Mouse (Mus musculus): ENCODE results near the gene Myo15. TPM values are rescaled to one million over a fixed set of nuclear protein-coding genes. Genes with fewer than 3 reads are reported as not detected.
A peak's percentile ranks its signal among the peaks of the same experiment; 100 is the strongest.

Myo15 gene
- polyA plus RNA-seq, 1 experiment from 2014 or later, result 0.02 TPM

DNA sequence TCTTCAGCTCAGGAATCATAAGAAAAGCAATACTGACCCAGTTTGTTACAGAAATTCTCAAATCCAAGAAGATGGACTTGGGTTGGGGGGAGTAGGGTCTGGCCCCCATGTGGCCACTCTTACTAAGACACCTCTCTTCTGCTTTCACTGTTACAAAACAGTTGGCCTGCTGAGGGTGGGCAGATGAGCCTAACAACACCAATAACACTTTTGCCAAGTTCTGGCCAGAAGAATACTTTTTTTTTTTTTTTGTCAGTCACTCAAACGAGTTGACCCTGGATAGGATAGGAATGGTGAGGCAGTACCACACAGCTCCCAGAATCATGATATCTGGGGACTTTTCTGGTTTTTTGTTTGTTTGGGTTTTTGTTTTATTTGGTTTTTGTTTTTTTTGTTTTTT is 42.8 kb downstream of the Myo15 start:
- 81% methylated on average over 1 of the region's 1 CpGs for WGBS
- Histone ChIP-seq H3K27me3 (ENCODE audit: poor library complexity, severe bottlenecking) (peaks cover 46% of the 10 kb centered on the region), H3K4me3 (no peak overlapping the region), H3K27ac (no peak overlapping the region), H3K36me3 (replicated peaks) (no peaks in the 10 kb centered on the region), H3K9me3 (no peaks in the 10 kb centered on the region), H3K4me1 (peaks cover 24% of the 10 kb centered on the region)
- DNase-seq (ENCODE audit: extremely low spot score, low spot score), result no peak

DNA sequence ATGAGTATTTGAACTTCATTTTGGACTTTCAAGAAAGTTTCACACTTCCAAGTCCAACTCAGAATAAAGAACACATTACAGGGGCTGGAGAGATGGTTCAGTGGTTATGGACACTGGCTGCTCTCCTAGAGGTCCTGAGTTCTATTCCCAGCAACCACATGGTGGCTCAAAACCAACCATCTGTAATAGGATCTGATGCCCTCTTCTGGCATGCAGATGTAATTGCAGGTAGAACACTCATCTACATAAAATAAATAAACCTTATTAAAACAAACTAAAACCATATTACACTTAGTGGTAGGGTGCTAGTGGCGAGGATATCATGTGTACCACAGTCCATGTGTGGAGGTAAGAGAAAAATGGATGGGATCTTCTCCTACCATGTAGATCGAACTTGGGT is 43.4 kb downstream of the Myo15 start:
- DNase-seq (ENCODE audit: extremely low spot score, low spot score), result no peak
- Histone ChIP-seq H3K9me3 (no peaks in the 10 kb centered on the region), H3K4me3 (no peak overlapping the region), H3K27me3 (ENCODE audit: poor library complexity, severe bottlenecking) (peaks cover 40% of the 10 kb centered on the region), H3K36me3 (replicated peaks) (no peaks in the 10 kb centered on the region), H3K4me1 (peaks cover 24% of the 10 kb centered on the region), H3K27ac (no peak overlapping the region)
- WGBS, result 79% methylated on average over 2 of the region's 2 CpGs

DNA sequence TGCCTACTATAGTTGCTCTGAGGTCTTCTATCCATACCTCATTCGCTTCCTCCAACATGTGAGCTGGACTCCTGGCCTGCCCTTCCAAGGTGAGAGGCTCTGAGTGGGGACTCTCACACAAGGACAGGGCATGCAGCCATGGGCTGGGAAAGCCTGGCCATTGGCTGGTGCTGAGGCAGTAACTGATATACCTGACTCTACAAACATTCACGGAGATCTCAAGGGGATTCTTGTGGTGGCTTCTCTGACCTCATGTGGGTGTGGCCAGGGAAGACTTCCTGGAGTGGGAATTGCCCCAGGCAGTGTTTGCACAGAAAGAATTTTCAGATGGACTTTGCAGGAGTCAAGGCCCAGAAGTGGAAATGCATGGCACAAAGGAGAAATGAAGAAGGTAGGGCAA is 45.8 kb downstream of the Myo15 start:
- H3K4me3 ChIP-seq, result no peak overlapping the region
- 69% methylated on average over 2 of the region's 2 CpGs for WGBS
- H3K9me3 ChIP-seq, result no peaks in the 10 kb centered on the region
- H3K27me3 ChIP-seq (ENCODE audit: poor library complexity, severe bottlenecking), result peaks cover 17% of the 10 kb centered on the region
- H3K36me3 ChIP-seq (replicated peaks), result no peaks in the 10 kb centered on the region
- no peak for DNase-seq (ENCODE audit: extremely low spot score, low spot score)
- H3K4me1 ChIP-seq, result peaks cover 7% of the 10 kb centered on the region
- no peak overlapping the region for H3K27ac ChIP-seq

DNA sequence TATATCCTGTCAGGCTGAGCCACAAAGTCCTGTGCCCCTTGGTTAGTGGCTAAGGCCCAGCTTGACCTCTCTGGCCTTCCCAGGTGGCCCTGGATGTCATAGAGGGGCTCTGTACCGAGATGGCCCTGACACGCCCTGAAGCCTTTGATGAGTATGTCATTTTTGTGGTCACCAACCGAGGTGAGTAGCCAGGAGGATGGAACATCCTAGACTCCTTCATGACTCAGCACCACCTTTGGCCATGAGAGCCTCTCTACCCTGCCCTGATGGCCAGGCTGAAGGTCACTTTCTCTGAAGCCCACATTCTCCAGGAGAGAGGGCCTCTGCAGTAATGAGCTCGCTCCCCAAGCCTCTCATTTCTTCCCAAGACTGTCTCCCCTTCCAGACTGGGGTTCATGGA is 49.2 kb downstream of the Myo15 start:
- H3K27ac ChIP-seq, result no peak overlapping the region
- H3K4me3 ChIP-seq, result no peak overlapping the region
- WGBS, result 78% methylated on average over 4 of the region's 4 CpGs
- peaks cover 7% of the 10 kb centered on the region; the same call in 1 of the 2 replicates for H3K4me1 ChIP-seq
- no peaks in the 10 kb centered on the region for H3K27me3 ChIP-seq (ENCODE audit: poor library complexity, severe bottlenecking)
- no peak for DNase-seq (ENCODE audit: extremely low spot score, low spot score)
- H3K36me3 ChIP-seq (replicated peaks), result no peaks in the 10 kb centered on the region
- no peaks in the 10 kb centered on the region for H3K9me3 ChIP-seq

DNA sequence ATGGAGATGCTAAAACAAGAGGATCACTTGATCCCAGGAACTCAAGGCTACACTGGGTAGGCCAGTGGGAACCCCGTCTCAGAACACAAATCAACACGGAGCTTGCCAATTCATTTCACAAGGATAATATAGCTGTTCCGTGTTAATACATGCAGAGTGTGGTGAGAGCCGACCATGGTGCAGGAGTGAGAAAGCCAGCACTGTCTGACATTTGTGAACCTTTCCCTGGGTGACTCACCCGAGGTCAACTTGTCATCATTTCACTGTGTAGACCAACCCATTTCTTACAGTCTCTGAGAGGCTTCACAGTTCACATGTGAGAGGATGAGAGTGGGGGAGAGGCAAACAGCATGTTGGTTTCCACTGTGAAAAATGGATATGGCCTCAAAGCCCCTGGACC is 52.9 kb downstream of the Myo15 start:
- no peak for DNase-seq (ENCODE audit: extremely low spot score, low spot score)
- Histone ChIP-seq H3K27me3 (ENCODE audit: poor library complexity, severe bottlenecking) (no peaks in the 10 kb centered on the region), H3K36me3 (replicated peaks) (no peaks in the 10 kb centered on the region), H3K4me1 (no peaks in the 10 kb centered on the region), H3K4me3 (no peak overlapping the region), H3K27ac (no peak overlapping the region), H3K9me3 (no peaks in the 10 kb centered on the region)
- 72% methylated on average over 5 of the region's 5 CpGs for WGBS

DNA sequence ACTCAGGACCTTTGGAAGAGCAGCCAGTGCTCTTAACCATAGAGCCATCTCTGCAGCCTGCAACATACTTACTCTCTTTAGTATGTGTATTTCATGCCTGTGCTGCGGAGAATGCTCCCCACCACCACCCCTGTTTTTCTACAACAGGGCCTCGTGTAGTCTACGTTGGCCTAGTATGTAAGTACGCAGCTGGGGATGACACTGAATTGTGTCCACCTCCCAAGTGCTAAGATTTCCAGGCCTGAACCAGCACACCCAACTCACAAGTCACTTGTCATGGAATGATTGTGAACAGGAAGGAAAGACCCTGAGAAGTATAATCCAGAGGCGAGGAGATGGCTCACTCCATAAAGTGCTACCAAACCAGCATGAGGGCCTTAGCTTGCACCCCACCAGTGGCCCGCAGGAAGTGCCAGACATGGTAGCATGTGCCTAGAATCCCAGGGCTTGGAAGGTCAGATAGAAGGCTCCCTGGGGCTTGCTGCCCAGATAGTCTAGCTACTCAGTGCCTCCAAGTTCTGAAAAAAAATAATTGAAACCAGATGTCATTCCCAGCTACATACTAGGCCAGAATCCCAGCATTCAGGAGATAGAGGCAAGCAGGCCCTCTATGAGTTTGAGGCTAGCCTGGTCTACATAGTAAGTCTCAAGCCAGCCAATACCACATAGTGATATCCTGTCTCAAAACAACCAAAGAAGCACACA is 53.7 kb downstream of the Myo15 start:
- DNase-seq (ENCODE audit: extremely low spot score, low spot score), result no peak
- H3K27me3 ChIP-seq (ENCODE audit: poor library complexity, severe bottlenecking), result no peaks in the 10 kb centered on the region
- 92% methylated on average over 6 of the region's 6 CpGs for WGBS
- H3K36me3 ChIP-seq (replicated peaks), result no peaks in the 10 kb centered on the region
- H3K4me3 ChIP-seq, result no peak overlapping the region
- H3K9me3 ChIP-seq, result no peaks in the 10 kb centered on the region
- H3K27ac ChIP-seq, result no peak overlapping the region
- H3K4me1 ChIP-seq, result no peaks in the 10 kb centered on the region

DNA sequence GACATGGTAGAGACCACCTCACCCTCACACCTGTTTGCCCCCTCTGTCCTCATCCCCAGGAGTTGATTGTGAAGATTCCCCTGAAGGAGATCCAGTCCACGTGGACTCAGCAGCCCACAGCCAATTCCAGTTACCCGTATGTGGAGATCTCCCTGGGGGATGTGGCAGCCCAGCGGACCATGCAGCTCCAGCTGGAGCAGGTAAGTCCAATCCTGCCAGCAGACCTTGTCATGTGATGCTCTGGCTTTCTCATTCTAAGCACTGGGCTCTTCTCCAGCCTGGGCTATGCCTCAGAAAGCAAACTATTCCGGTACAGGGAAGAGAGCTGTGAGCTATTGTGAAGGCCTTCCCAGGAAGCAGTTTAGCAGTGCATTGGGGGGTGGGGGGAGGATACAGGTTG is 57.3 kb downstream of the Myo15 start:
- no peak for DNase-seq (ENCODE audit: extremely low spot score, low spot score)
- 75% methylated on average over 4 of the region's 4 CpGs for WGBS
- Histone ChIP-seq H3K27me3 (ENCODE audit: poor library complexity, severe bottlenecking) (no peaks in the 10 kb centered on the region), H3K4me1 (no peaks in the 10 kb centered on the region), H3K36me3 (replicated peaks) (no peaks in the 10 kb centered on the region), H3K9me3 (no peaks in the 10 kb centered on the region), H3K4me3 (no peak overlapping the region), H3K27ac (no peak overlapping the region)

DNA sequence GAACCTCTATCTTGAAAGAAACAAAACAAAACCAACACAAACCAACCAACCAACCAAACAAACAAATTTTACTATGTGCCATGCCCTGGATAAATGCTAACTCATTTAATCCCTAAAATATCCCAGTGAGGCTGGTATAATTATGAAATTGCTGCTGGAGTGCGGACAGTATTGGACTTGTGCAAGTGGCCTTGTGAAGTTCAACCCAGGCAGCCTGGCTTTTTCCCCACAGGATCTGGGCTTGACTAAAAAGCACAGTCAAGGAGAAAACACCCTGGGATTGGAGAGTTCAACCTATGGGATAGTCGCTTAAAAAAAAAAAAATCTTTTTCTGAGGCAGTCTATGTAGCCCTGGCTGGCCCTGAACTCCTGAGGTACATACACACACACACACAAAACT is 66.5 kb downstream of the Myo15 start:
- H3K9me3 ChIP-seq, result no peaks in the 10 kb centered on the region
- H3K4me1 ChIP-seq, result peaks cover 23% of the 10 kb centered on the region
- H3K4me3 ChIP-seq, result peak overlapping the region; percentile 99
- no peaks in the 10 kb centered on the region for H3K27me3 ChIP-seq (ENCODE audit: poor library complexity, severe bottlenecking)
- no peak for DNase-seq (ENCODE audit: extremely low spot score, low spot score)
- WGBS, result 89% methylated on average over 2 of the region's 2 CpGs
- peak overlapping the region; percentile 99 for H3K27ac ChIP-seq
- peaks cover 15% of the 10 kb centered on the region for H3K36me3 ChIP-seq (replicated peaks)

DNA sequence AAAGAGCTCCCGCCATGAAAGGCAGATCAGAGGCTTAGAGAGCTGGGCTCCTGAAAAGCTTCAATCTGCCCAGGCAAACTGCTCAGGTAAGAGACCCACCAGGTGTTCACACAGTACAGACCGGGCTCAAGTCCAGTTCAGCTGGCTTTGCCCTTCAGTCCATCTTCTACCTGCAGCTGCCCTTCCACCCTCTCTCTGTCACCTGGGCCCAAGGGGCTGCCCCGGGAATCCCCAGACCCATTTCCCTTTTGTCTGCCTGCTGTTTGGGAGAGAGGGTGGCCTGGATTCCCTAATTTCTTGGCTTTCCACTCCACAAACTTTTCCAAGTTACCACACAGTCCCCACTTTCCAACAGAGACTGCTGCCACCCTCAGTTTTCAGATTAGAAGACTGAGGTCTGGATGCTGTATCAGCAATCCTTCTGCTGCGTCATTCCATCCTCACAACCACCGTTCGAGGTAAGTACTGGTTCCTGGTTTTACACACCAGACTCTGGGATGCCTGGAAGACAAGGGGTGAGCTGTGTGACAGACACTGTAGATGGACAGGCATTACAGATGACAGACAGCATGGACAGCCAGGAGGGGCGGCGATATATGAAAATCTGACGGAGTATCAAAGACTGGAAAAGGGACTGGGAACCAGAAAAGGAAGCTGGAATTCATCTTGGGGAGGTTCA is 67.2 kb downstream of the Myo15 start, which contains the start of gene Alkbh5:
Gene Alkbh5 (plus strand): TSS at position 202 of the 679 bp plus-strand sequence.
- WGBS, result 22% methylated on average over 9 of the region's 9 CpGs
- peaks cover 20% of the 10 kb centered on the region for H3K36me3 ChIP-seq (replicated peaks)
- H3K9me3 ChIP-seq, result no peaks in the 10 kb centered on the region
- no peaks in the 10 kb centered on the region for H3K27me3 ChIP-seq (ENCODE audit: poor library complexity, severe bottlenecking)
- peak within 1 kb of the TSS; percentile 99 for H3K27ac ChIP-seq
- H3K4me1 ChIP-seq, result peaks cover 30% of the 10 kb centered on the region
- DNase-seq (ENCODE audit: extremely low spot score, low spot score), result no peak
- H3K4me3 ChIP-seq, result peak within 1 kb of the TSS; percentile 99

DNA sequence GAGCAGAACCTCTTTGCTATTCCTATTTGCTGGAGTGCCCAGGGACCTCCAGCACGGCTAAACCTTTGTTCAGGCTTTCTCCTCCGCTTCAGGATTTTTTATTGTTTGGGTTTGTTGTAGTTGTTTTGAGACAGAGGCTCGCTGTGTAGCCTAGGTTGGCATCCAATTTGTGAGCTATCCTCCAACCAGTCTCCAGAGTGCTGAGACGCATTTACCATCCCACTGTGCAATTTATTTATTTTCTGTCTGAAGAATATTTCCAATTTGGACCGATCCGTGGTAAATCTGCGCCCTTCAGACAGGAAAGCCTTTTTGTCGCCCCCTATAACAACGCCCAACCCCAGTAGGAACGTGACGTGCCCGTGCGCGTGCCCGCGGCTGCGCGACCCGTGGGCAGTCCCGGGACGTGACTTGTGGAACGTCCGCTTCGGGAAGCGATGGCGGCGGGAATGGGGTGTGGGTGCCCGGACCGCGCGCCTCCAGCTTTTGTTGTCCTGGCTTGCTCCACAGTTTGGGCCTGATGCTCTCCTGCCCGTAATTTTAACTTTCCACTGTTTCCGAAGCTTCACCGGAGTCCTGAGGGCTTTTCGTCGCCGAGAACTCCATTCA is 67.8 kb downstream of the Myo15 start:
- Histone ChIP-seq H3K36me3 (replicated peaks) (peaks cover 26% of the 10 kb centered on the region), H3K4me3 (peak overlapping the region; percentile 99), H3K27me3 (ENCODE audit: poor library complexity, severe bottlenecking) (no peaks in the 10 kb centered on the region), H3K27ac (peak overlapping the region; percentile 99), H3K9me3 (no peaks in the 10 kb centered on the region), H3K4me1 (peaks cover 35% of the 10 kb centered on the region)
- DNase-seq (ENCODE audit: extremely low spot score, low spot score), result peak; percentile 92
- WGBS, result under 1% methylated on average over 37 of the region's 37 CpGs

DNA sequence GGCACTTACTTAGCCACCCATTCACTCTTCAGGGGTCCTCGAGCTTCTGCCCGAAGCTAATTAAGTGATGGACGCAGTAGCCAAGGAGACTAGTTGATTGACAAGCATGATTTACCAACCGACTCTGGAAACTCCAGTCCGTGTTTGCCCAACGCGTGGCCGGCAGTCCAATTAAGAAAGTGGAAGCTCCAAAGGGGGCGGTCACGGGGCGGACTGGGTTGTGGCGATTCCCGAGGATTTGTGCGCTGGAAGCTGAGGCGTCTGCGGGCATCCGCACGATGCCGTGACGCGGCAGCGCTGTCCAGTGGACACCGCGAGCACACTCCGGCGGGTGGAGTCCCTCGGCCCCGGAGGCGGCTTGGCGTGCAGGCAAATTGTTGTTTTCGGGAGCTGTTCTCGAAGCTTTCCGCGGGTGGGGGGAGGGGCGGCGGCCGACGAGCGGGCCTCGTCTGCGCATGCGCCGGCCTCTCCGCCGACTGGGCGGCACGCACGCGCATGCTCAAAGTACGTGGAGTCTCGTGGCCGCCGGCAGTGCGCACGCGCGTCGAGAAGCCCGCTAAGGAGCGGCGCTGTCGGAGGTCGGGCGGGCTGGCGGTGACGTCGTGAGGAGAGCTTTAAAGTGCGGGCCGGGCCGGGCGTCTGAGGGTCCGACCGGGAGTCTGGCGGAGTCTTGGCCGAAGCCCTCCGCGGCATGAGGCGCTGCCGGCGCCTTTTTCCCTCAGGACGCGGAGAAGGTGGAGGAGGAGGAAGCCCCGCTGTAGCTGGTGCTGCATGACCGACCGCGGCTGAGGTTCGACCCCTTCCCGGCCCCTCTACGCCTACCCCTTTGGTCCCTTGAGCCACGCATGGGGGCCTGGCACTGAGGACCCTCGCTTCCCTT is 68.6 kb downstream of the Myo15 start:
- Histone ChIP-seq H3K27me3 (ENCODE audit: poor library complexity, severe bottlenecking) (no peaks in the 10 kb centered on the region), H3K27ac (peak overlapping the region; percentile 99), H3K4me1 (peaks cover 43% of the 10 kb centered on the region), H3K4me3 (peak overlapping the region; percentile 99), H3K9me3 (no peaks in the 10 kb centered on the region), H3K36me3 (replicated peaks) (peaks cover 34% of the 10 kb centered on the region)
- WGBS, result under 1% methylated on average over 91 of the region's 91 CpGs
- DNase-seq (ENCODE audit: extremely low spot score, low spot score), result peak; percentile 95

Data from forebrain, embryonic 10.5 days (tissue).